Mouse (Mus musculus) lung, postnatal 0 days (tissue): ENCODE measurements at regions not wholly inside any gene's neighbourhood (a gene's known extent, or its start where the extent isn't known, plus 50 kb on each side); places are given as distances from the start of the nearest gene placed in this dataset.

Experiments used
- ATAC-seq: fragments of 200-750 bp; cut with Nextera tagmentation; 2 replicates; pipeline ENCODE4 v1.8.0; 2017; ENCODE audit warnings: moderate library complexity
- DNase-seq: peaks from one replicate; pipeline ENCODE4 v3.0.0-alpha.2; 2016; ENCODE audit warnings: low spot score
- H3K27ac ChIP-seq: fragments of 300-500 bp; sonication (generic); 2 replicates; pipeline ENCODE4 v1.5.1; 2014; ENCODE audit warnings: antibody characterized with exemption, mild to moderate bottlenecking, low read length, mixed read lengths
- H3K27me3 ChIP-seq: fragments of 300-500 bp; sonication (generic); replicated peaks from 2 replicates; pipeline ENCODE4 v1.6.1; 2014; ENCODE audit warnings: low read length, mixed read lengths; ENCODE audit not compliant: insufficient read depth
- H3K36me3 ChIP-seq: fragments of 300-500 bp; sonication (generic); 2 replicates; pipeline ENCODE4 v1.6.1; 2014; ENCODE audit warnings: low read length, mixed read lengths; ENCODE audit not compliant: insufficient read depth
- H3K4me1 ChIP-seq: fragments of 300-500 bp; sonication (generic); 2 replicates; pipeline ENCODE4 v1.6.1; 2014; ENCODE audit warnings: antibody characterized with exemption, low read depth, low read length, mixed read lengths; ENCODE audit not compliant: insufficient read depth
- H3K4me2 ChIP-seq: fragments of 300-500 bp; sonication (generic); replicated peaks from 2 replicates; pipeline ENCODE4 v1.6.1; 2014; ENCODE audit warnings: low read depth, mild to moderate bottlenecking, low read length, moderate library complexity, mixed read lengths
- H3K4me3 ChIP-seq: fragments of 300-500 bp; sonication (generic); 2 replicates; pipeline ENCODE4 v1.5.1; 2014; ENCODE audit warnings: low read depth, low read length
- H3K9ac ChIP-seq: fragments of 300-500 bp; sonication (generic); replicated peaks from 2 replicates; pipeline ENCODE4 v1.6.1; 2014; ENCODE audit warnings: low read depth, mild to moderate bottlenecking
- H3K9me3 ChIP-seq: fragments of 300-500 bp; sonication (generic); 2 replicates; pipeline ENCODE4 v1.6.1; 2016; ENCODE audit warnings: low read length, mixed read lengths
- CTCF ChIP-seq: IDR thresholded peaks from 2 replicates; pipeline ENCODE4 v1.5.1; 2016; ENCODE audit warnings: antibody characterized with exemption, mild to moderate bottlenecking
- EP300 ChIP-seq: IDR thresholded peaks from 2 replicates; pipeline ENCODE4 v1.6.1; 2016; ENCODE audit warnings: antibody characterized with exemption, mild to moderate bottlenecking, control low read depth
- WGBS: fragments of 180-500 bp; shearing (Covaris S2); extraction: QIAGEN DNeasy Blood & Tissue Kit; methylation state at CpG from one replicate; pipeline ENCODE4 v1.1.7; 2014; 5-methylcytosine and 5-hydroxymethylcytosine counted together

GRCm38 (mm10) chr10:17529851-17530509, 193.0 kb upstream of the Cited2 start:
- Histone ChIP-seq H3K4me1 (peaks cover 3% of the 10 kb centered on the region; the same call in 1 of the 2 replicates), H3K9ac (no peak overlapping the region), H3K27ac (no peak overlapping the region), H3K36me3 (no peaks in the 10 kb centered on the region), H3K27me3 (no peaks in the 10 kb centered on the region), H3K4me2 (no peak overlapping the region), H3K4me3 (no peak overlapping the region), H3K9me3 (no peaks in the 10 kb centered on the region)
- DNase-seq (no peak), ATAC-seq (no peak)
- TF ChIP-seq CTCF (no peak), EP300 (no peak)
- WGBS, result 61% methylated on average over 4 of the region's 4 CpGs

DNA sequence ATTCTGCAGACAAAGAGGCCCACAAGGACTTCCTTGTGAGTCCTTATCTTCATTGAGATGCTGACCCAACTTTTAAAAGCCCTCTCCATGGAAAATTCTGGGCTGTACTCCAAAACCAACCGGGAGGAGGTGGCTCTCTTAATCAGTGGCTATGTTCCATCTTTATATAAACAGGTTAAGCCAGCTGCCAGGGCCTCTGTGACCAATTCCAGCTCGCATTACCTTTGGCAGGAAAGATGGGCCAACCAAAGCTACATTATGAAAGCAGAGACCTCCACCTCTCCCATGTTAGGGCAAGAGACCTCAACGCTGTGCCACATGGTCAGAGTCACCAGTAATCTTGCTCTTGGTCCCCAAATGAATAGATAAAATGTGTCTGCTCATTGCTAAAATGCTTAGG, 192.0 kb upstream of the Cited2 start:
- ATAC-seq, result peak; percentile 59
- no peak overlapping the region for H3K4me3 ChIP-seq
- no peaks in the 10 kb centered on the region for H3K27me3 ChIP-seq

DNA sequence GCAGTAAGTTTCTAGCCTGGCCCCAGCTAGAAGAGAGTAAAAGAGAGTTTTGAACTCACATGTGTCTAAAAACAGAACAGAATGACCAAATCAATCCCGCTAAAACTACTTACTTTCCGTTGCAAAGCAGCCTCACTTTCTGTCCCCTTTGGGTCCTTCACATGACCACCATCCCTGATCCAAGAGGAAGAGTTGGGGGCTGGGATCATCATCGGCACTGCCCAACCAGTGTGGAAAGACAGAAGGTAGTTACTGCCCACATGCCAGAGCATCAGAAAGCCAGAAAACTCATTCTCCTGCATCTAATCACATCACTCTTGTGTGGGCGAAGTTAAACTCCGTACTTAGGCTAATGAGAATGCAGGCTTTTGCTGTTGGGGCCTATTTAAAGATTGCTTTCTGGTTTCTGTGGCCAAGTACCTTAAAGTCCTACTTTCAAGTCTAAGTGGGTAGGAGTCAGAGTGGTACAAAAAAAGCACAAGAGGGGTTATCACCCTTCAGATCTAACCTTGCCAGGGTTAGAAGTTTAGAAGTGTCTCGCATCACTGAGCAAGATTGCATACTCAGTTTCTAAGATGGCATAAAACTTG, 184.0 kb upstream of the Cited2 start:
- no peak overlapping the region for H3K27ac ChIP-seq
- H3K27me3 ChIP-seq, result no peaks in the 10 kb centered on the region
- no peak overlapping the region for H3K9ac ChIP-seq
- ATAC-seq (no peak), DNase-seq (no peak)
- H3K9me3 ChIP-seq, result no peaks in the 10 kb centered on the region
- TF ChIP-seq CTCF (no peak), EP300 (no peak)
- H3K4me3 ChIP-seq, result no peak overlapping the region
- 84% methylated on average over 6 of the region's 6 CpGs for WGBS
- H3K4me1 ChIP-seq, result no peaks in the 10 kb centered on the region
- H3K36me3 ChIP-seq, result no peaks in the 10 kb centered on the region
- no peak overlapping the region for H3K4me2 ChIP-seq

More for the DNA sequence above, 192.0 kb upstream of the Cited2 start:
- peak; percentile 75 for DNase-seq
- peaks cover 3% of the 10 kb centered on the region; the same call in 1 of the 2 replicates for H3K4me1 ChIP-seq
- H3K9ac ChIP-seq, result no peak overlapping the region
- H3K27ac ChIP-seq, result no peak overlapping the region
- no peak overlapping the region for H3K4me2 ChIP-seq
- H3K9me3 ChIP-seq, result no peaks in the 10 kb centered on the region
- no peak for TF ChIP-seq CTCF
- TF ChIP-seq EP300, result 0 out of 2 replicates have a peak, but pooled peaks have one; percentile 23
- H3K36me3 ChIP-seq, result no peaks in the 10 kb centered on the region
- 32% methylated on average over 3 of the region's 3 CpGs for WGBS

GRCm38 (mm10) chr10:17540404-17541375, 182.3 kb upstream of the Cited2 start:
- no peak overlapping the region for H3K4me2 ChIP-seq
- no peak overlapping the region for H3K9ac ChIP-seq
- 33% methylated on average over 6 of the region's 6 CpGs for WGBS
- no peaks in the 10 kb centered on the region for H3K36me3 ChIP-seq
- no peak overlapping the region for H3K4me3 ChIP-seq
- H3K9me3 ChIP-seq, result no peaks in the 10 kb centered on the region
- no peaks in the 10 kb centered on the region for H3K27me3 ChIP-seq
- H3K27ac ChIP-seq, result peak overlapping the region; percentile 26; the same call in 1 of the 2 replicates
- DNase-seq (peak; percentile 80), ATAC-seq (peak; percentile 83)
- peak; percentile 63 for TF ChIP-seq EP300
- TF ChIP-seq CTCF, result no peak
- H3K4me1 ChIP-seq, result no peaks in the 10 kb centered on the region

DNA sequence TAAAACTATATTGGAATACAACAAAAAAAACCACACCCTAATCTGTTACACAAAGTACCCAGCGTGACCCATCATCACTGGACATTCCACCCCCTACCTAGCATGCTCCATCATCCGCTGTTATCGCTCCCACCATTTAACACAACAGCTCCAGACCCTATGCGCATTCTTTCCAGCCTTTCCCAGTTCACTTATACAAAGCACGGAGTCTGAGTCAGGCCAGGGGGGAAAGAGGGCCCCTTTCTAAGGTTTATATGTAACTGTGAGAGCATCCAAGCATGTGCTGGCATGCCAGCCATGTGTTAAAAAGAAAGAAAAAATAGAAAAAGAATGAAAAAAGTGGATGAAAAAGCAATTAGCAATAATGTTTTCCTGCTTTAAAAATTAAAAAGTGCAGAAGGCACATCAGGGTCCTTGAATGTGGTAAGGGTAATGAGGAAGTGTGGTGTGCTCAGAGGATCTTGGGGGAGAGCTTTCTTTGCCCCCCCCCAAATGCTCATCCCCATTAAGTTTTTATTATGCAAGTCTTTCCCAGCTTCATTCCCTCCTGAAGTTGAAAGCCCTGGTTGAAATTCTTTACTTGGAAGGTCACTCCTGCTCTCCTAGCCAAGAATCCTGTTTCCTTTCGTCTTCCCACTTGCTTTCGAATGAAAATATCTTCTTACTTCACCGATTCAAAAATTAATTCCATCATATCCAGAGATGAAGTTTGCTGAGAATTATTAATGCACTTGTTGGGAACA, 180.7 kb upstream of the Cited2 start:
- H3K4me3 ChIP-seq, result no peak overlapping the region
- H3K9me3 ChIP-seq, result no peaks in the 10 kb centered on the region
- 70% methylated on average over 8 of the region's 8 CpGs for WGBS
- H3K4me2 ChIP-seq, result no peak overlapping the region
- no peak overlapping the region for H3K27ac ChIP-seq
- H3K9ac ChIP-seq, result no peak overlapping the region
- ATAC-seq, result no peak
- no peaks in the 10 kb centered on the region for H3K27me3 ChIP-seq
- TF ChIP-seq EP300, result no peak
- no peak for TF ChIP-seq CTCF
- no peak for DNase-seq
- no peaks in the 10 kb centered on the region for H3K4me1 ChIP-seq
- no peaks in the 10 kb centered on the region for H3K36me3 ChIP-seq
